Mouse (Mus musculus): ENCODE measurements around the gene Ptpn11. TPM values are rescaled to one million over a fixed set of nuclear protein-coding genes. Genes with fewer than 3 reads are reported as not detected.
"Not testable (repeated sequence)": the region's sequence is repeated elsewhere in the genome, so short reads cannot be mapped to it uniquely, and the experiment has no call there.

The Ptpn11 gene
- polyA plus RNA-seq, 1 experiment from 2014 or later, result 17.4 TPM

GRCm38 (mm10) chr5:121217313-121217634 is 26.1 kb upstream of the Ptpn11 start:
- no peaks in the 10 kb centered on the region for H3K27me3 ChIP-seq (ENCODE audit: control insufficient read depth, insufficient read depth, low read length)
- H3K4me2 ChIP-seq (ENCODE audit: low read depth, low read length), result no peak overlapping the region
- no peaks in the 10 kb centered on the region for H3K9me3 ChIP-seq (replicated peaks; ENCODE audit: control insufficient read depth, low read length)
- ATAC-seq (replicated peaks; ENCODE audit: extremely low read depth, insufficient read depth, low FRiP score), result no peak
- H3K36me3 ChIP-seq (ENCODE audit: control insufficient read depth, insufficient read depth), result peaks cover 4% of the 10 kb centered on the region
- H3K27ac ChIP-seq (ENCODE audit: low read length), result no peak overlapping the region
- H3K4me3 ChIP-seq (ENCODE audit: low read length), result no peak overlapping the region
- 77% methylated on average over 2 of the region's 2 CpGs for WGBS
- no peak overlapping the region for H3K9ac ChIP-seq (ENCODE audit: low read length)
- H3K4me1 ChIP-seq (ENCODE audit: control insufficient read depth, insufficient read depth, low read length), result peaks cover 6% of the 10 kb centered on the region

- not testable (repeated sequence) for H3K27me3 ChIP-seq (ENCODE audit: control insufficient read depth, insufficient read depth, low read length); H3K27ac ChIP-seq (ENCODE audit: low read length); H3K36me3 ChIP-seq (ENCODE audit: control insufficient read depth, insufficient read depth); H3K9ac ChIP-seq (ENCODE audit: low read length); H3K9me3 ChIP-seq (replicated peaks; ENCODE audit: control insufficient read depth, low read length); H3K4me2 ChIP-seq (ENCODE audit: low read depth, low read length); H3K4me3 ChIP-seq (ENCODE audit: low read length); ATAC-seq (replicated peaks; ENCODE audit: extremely low read depth, insufficient read depth, low FRiP score); H3K4me1 ChIP-seq (ENCODE audit: control insufficient read depth, insufficient read depth, low read length)
- 83% methylated on average over 9 of the region's 9 CpGs for WGBS
These were observed 25.6 kb upstream of the Ptpn11 start for GRCm38 (mm10) chr5:121216584-121217312.

- Histone ChIP-seq H3K9me3 (replicated peaks; ENCODE audit: control insufficient read depth, low read length) (no peaks in the 10 kb centered on the region), H3K27me3 (ENCODE audit: control insufficient read depth, insufficient read depth, low read length) (no peaks in the 10 kb centered on the region), H3K4me1 (ENCODE audit: control insufficient read depth, insufficient read depth, low read length) (no peaks in the 10 kb centered on the region), H3K27ac (ENCODE audit: low read length) (no peak overlapping the region), H3K9ac (ENCODE audit: low read length) (no peak overlapping the region), H3K4me2 (ENCODE audit: low read depth, low read length) (no peak overlapping the region), H3K4me3 (ENCODE audit: low read length) (no peak overlapping the region), H3K36me3 (ENCODE audit: control insufficient read depth, insufficient read depth) (peaks cover 16% of the 10 kb centered on the region)
- 56% methylated on average over 12 of the region's 12 CpGs for WGBS
- no peak for ATAC-seq (replicated peaks; ENCODE audit: extremely low read depth, insufficient read depth, low FRiP score)
These were observed 24.9 kb upstream of the Ptpn11 start for GRCm38 (mm10) chr5:121216126-121216446.

- WGBS, result 44% methylated on average over 13 of the region's 13 CpGs
- ATAC-seq (replicated peaks; ENCODE audit: extremely low read depth, insufficient read depth, low FRiP score), result no peak
- peaks cover 20% of the 10 kb centered on the region for H3K36me3 ChIP-seq (ENCODE audit: control insufficient read depth, insufficient read depth)
- H3K4me1 ChIP-seq (ENCODE audit: control insufficient read depth, insufficient read depth, low read length), result no peaks in the 10 kb centered on the region
- no peaks in the 10 kb centered on the region for H3K9me3 ChIP-seq (replicated peaks; ENCODE audit: control insufficient read depth, low read length)
- H3K4me3 ChIP-seq (ENCODE audit: low read length), result no peak overlapping the region
- no peaks in the 10 kb centered on the region for H3K27me3 ChIP-seq (ENCODE audit: control insufficient read depth, insufficient read depth, low read length)
- H3K9ac ChIP-seq (ENCODE audit: low read length), result no peak overlapping the region
- H3K27ac ChIP-seq (ENCODE audit: low read length), result no peak overlapping the region
- no peak overlapping the region for H3K4me2 ChIP-seq (ENCODE audit: low read depth, low read length)
These were observed 24.4 kb upstream of the Ptpn11 start for GRCm38 (mm10) chr5:121215380-121216125.

GRCm38 (mm10) chr5:121214707-121215106 is 23.5 kb upstream of the Ptpn11 start:
- Histone ChIP-seq H3K4me3 (ENCODE audit: low read length) (no peak overlapping the region), H3K36me3 (ENCODE audit: control insufficient read depth, insufficient read depth) (peaks cover 23% of the 10 kb centered on the region), H3K27ac (ENCODE audit: low read length) (no peak overlapping the region), H3K4me2 (ENCODE audit: low read depth, low read length) (no peak overlapping the region), H3K4me1 (ENCODE audit: control insufficient read depth, insufficient read depth, low read length) (no peaks in the 10 kb centered on the region), H3K9me3 (replicated peaks; ENCODE audit: control insufficient read depth, low read length) (no peaks in the 10 kb centered on the region), H3K9ac (ENCODE audit: low read length) (no peak overlapping the region), H3K27me3 (ENCODE audit: control insufficient read depth, insufficient read depth, low read length) (no peaks in the 10 kb centered on the region)
- WGBS, result 45% methylated on average over 7 of the region's 7 CpGs
- no peak for ATAC-seq (replicated peaks; ENCODE audit: extremely low read depth, insufficient read depth, low FRiP score)

- Histone ChIP-seq H3K27ac (ENCODE audit: low read length) (no peak overlapping the region), H3K36me3 (ENCODE audit: control insufficient read depth, insufficient read depth) (peaks cover 47% of the 10 kb centered on the region), H3K27me3 (ENCODE audit: control insufficient read depth, insufficient read depth, low read length) (no peaks in the 10 kb centered on the region), H3K9me3 (replicated peaks; ENCODE audit: control insufficient read depth, low read length) (no peaks in the 10 kb centered on the region), H3K4me2 (ENCODE audit: low read depth, low read length) (no peak overlapping the region), H3K4me3 (ENCODE audit: low read length) (no peak overlapping the region), H3K9ac (ENCODE audit: low read length) (no peak overlapping the region), H3K4me1 (ENCODE audit: control insufficient read depth, insufficient read depth, low read length) (peaks cover 4% of the 10 kb centered on the region; the same call in 1 of the 2 replicates)
- WGBS, result 86% methylated on average over 6 of the region's 6 CpGs
- no peak for ATAC-seq (replicated peaks; ENCODE audit: extremely low read depth, insufficient read depth, low FRiP score)
These were observed 20.9 kb upstream of the Ptpn11 start for GRCm38 (mm10) chr5:121212108-121212507.

GRCm38 (mm10) chr5:121210601-121210924 is 19.4 kb upstream of the Ptpn11 start:
- H3K4me1 ChIP-seq (ENCODE audit: control insufficient read depth, insufficient read depth, low read length), result peaks cover 19% of the 10 kb centered on the region
- no peak overlapping the region for H3K4me3 ChIP-seq (ENCODE audit: low read length)
- H3K36me3 ChIP-seq (ENCODE audit: control insufficient read depth, insufficient read depth), result peaks cover 55% of the 10 kb centered on the region
- WGBS, result 86% methylated on average over 1 of the region's 1 CpGs
- H3K4me2 ChIP-seq (ENCODE audit: low read depth, low read length), result no peak overlapping the region
- no peak overlapping the region for H3K9ac ChIP-seq (ENCODE audit: low read length)
- H3K27me3 ChIP-seq (ENCODE audit: control insufficient read depth, insufficient read depth, low read length), result no peaks in the 10 kb centered on the region
- no peak for ATAC-seq (replicated peaks; ENCODE audit: extremely low read depth, insufficient read depth, low FRiP score)
- no peak overlapping the region for H3K27ac ChIP-seq (ENCODE audit: low read length)
- H3K9me3 ChIP-seq (replicated peaks; ENCODE audit: control insufficient read depth, low read length), result no peaks in the 10 kb centered on the region

GRCm38 (mm10) chr5:121209755-121210600 is 18.8 kb upstream of the Ptpn11 start:
- no peak for ATAC-seq (replicated peaks; ENCODE audit: extremely low read depth, insufficient read depth, low FRiP score)

GRCm38 (mm10) chr5:121206984-121207383 is 15.8 kb upstream of the Ptpn11 start:
- H3K36me3 ChIP-seq (ENCODE audit: control insufficient read depth, insufficient read depth), result peaks cover 48% of the 10 kb centered on the region
- no peak overlapping the region for H3K27ac ChIP-seq (ENCODE audit: low read length)
- H3K4me2 ChIP-seq (ENCODE audit: low read depth, low read length), result no peak overlapping the region
- peaks cover 20% of the 10 kb centered on the region for H3K4me1 ChIP-seq (ENCODE audit: control insufficient read depth, insufficient read depth, low read length)
- 73% methylated on average over 3 of the region's 3 CpGs for WGBS
- ATAC-seq (replicated peaks; ENCODE audit: extremely low read depth, insufficient read depth, low FRiP score), result no peak
- H3K27me3 ChIP-seq (ENCODE audit: control insufficient read depth, insufficient read depth, low read length), result no peaks in the 10 kb centered on the region
- no peaks in the 10 kb centered on the region for H3K9me3 ChIP-seq (replicated peaks; ENCODE audit: control insufficient read depth, low read length)
- no peak overlapping the region for H3K9ac ChIP-seq (ENCODE audit: low read length)
- no peak overlapping the region for H3K4me3 ChIP-seq (ENCODE audit: low read length)

More at GRCm38 (mm10) chr5:121209755-121210600, 18.8 kb upstream of the Ptpn11 start:
- Histone ChIP-seq H3K27ac (ENCODE audit: low read length) (no peak overlapping the region), H3K36me3 (ENCODE audit: control insufficient read depth, insufficient read depth) (peaks cover 55% of the 10 kb centered on the region), H3K4me2 (ENCODE audit: low read depth, low read length) (no peak overlapping the region), H3K27me3 (ENCODE audit: control insufficient read depth, insufficient read depth, low read length) (no peaks in the 10 kb centered on the region), H3K9ac (ENCODE audit: low read length) (no peak overlapping the region), H3K9me3 (replicated peaks; ENCODE audit: control insufficient read depth, low read length) (no peaks in the 10 kb centered on the region), H3K4me1 (ENCODE audit: control insufficient read depth, insufficient read depth, low read length) (peaks cover 20% of the 10 kb centered on the region), H3K4me3 (ENCODE audit: low read length) (no peak overlapping the region)
- WGBS, result 87% methylated on average over 9 of the region's 9 CpGs
